Mouse (Mus musculus) R1 (cell line): ENCODE data around the gene Nudt1.

Experiments
- DNase-seq: peaks from one replicate; pipeline ENCODE4 v3.0.0-alpha.2; 2018; ENCODE audit warnings: low read depth, low spot score

Gene Nudt1

GRCm38 (mm10) chr5:140342880-140343279 lies 21.4 kb downstream of the Nudt1 start:
- DNase-seq = no peak

GRCm38 (mm10) chr5:140345244-140345643 lies 23.8 kb downstream of the Nudt1 start:
- DNase-seq = no peak

DNA sequence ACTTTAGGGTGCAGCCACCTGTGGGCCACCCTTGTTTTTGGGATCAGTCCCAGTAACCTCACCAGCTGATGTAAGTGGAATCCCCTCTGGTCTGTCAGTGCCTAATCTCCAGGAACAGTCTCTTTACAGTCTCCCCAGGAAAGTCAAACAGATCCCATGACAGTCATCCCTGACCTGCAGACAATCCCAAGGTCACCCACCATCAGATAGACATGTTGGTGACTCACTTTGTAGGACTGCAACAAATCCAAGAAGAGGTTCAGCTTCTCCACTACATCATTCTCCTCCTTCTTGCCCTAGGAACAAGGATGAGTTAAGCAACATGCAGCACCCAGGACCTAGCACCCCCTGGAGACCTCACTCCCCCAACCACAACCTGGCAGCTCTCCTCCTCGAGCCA lies 24.6 kb downstream of the Nudt1 start:
- no peak for DNase-seq

GRCm38 (mm10) chr5:140349882-140350281 lies 28.4 kb downstream of the Nudt1 start:
- DNase-seq = no peak

- DNase-seq = no peak
Observed at GRCm38 (mm10) chr5:140350731-140351497, 29.5 kb downstream of the Nudt1 start.

DNA sequence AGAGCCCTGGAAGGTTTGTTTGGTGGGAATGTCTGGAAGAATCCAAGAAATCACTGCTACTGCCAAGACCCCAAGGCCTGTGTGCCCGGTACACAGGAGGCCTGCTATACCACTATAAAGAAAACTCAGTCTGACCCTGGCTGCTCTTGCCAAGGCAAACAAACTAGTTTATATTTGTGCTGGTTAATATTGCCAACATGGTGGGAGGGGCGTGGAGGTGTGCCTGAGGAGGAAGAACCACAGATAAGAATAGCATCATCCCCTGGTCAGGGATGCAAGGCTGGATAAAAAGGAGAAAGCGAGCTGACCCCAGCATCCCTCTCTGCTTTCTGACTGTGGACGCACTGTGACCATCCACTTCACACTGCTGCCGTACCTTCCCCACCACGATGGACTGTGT lies 30.9 kb downstream of the Nudt1 start:
- no peak for DNase-seq

DNA sequence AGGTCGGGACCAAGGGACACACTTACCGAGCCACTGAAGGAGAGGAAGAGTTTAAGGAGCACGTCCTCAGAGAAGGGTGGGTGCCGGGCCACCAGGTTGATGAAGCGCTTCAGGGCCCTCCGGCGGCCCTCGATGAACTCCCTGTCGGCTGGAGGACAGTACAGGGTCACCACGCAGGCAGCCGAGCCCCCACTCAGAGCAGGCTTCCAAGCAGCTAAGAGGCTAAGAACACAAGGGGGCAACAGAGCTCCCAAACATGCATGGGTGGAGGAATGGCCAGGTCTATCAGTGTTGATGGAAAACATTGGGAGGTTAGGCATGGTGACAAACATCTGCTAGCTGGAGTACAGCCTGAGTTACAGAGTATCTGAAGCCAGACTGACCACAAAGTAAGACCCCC lies 34.5 kb downstream of the Nudt1 start:
- no peak for DNase-seq

DNA sequence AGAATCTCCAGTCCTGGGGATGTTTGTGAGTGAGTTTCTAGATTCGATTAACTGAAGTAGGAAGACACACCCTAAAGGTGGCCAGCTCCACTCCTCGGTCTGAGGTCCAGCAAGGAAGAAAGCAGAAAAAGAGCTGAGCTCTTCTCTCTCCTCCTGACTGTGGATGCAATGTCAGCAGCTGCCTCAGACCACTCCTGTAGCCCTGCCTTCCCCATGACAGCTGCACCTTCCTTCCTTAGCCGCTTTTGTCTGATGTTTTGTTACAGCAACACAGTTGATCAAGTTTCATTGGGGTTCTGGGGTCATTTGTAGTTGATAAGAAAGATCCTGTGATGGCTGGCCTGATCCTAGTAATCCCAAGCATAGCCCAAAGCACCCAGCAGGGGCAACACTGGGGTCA lies 36.0 kb downstream of the Nudt1 start:
- DNase-seq = no peak

- DNase-seq = no peak
Observed at GRCm38 (mm10) chr5:140359930-140360674, 38.6 kb downstream of the Nudt1 start.

- no peak for DNase-seq
Observed at GRCm38 (mm10) chr5:140364415-140364814, 43.0 kb downstream of the Nudt1 start.

DNA sequence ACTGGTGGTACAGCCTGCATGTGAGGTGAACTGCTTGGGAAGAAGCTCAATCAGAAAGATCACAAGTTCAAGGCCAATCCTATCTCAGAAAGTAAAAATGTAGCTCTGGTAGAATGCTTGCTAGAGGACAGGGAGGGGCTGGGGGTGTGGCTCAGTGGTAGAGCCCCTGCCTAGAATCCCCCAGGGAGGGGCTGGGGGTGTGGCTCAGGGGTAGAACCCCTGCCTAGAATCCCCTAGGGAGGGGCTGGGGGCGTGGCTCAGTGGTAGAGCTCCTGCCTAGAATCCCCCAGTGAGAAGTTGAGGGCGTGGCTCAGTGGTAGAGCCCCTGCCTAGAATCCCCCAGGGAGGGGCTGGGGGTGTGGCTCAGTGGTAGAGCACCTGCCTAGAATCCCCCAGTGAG lies 46.7 kb downstream of the Nudt1 start:
- DNase-seq = peak; percentile 92

GRCm38 (mm10) chr5:140368926-140369325 lies 47.5 kb downstream of the Nudt1 start:
- no peak for DNase-seq

DNA sequence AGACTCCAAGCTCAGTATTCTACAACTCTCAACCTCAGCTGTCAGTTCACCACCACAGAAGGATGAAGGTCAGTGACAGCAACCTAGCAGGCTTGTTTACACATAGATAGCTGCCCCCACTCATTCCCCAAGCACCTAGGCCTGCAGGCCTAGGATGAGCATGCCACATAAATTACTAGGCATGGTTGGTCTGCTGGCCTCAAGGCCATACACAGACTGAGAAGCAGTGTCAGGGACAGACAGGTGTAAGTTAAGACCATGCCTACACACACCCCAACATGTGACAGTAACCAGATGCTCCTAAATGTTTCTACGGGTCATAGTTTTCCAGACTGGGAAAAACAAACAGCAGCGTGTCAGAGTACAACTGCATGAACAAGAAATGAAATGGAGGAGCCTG lies 48.0 kb downstream of the Nudt1 start:
- DNase-seq = no peak

- no peak for DNase-seq
Observed at GRCm38 (mm10) chr5:140370446-140371254, 49.2 kb downstream of the Nudt1 start.

DNA sequence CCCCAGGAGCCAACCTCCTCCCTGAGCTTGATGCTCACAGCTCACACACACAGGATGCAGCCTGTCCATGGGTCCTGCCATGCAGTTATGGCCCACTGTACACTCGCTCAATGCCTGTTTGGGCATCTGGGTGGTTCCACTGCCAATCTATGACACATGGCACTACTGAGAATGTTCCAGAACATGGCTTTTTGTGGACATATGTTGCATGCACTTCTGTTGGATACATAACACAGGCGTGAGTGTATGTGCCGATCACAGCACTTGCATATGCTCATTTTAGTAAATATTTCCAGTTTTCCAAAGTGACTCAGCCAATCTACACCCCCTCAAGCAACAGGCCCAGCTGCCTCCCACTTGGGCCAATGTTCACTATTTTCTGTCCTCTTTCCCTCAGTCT lies 50.2 kb downstream of the Nudt1 start:
- no peak for DNase-seq

DNA sequence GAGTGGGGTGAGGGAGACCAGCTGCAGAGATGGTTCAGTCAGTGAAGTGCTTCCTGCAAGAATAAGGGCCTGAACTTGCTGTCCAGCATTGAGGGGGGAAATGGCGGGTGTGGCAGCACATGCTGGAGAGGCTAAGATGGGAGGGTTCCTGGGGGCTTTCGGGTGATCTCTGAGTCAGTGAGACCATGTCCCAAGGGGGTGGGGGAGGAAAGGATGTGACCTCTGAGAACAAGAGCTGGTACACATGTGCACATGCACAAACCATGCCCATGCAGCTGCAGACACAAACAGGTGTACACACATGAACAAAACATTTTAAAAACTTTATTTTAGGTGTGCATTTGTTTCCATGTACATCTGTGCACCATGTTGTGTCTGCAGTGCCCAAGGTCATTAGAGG lies 52.3 kb downstream of the Nudt1 start:
- DNase-seq = no peak

DNA sequence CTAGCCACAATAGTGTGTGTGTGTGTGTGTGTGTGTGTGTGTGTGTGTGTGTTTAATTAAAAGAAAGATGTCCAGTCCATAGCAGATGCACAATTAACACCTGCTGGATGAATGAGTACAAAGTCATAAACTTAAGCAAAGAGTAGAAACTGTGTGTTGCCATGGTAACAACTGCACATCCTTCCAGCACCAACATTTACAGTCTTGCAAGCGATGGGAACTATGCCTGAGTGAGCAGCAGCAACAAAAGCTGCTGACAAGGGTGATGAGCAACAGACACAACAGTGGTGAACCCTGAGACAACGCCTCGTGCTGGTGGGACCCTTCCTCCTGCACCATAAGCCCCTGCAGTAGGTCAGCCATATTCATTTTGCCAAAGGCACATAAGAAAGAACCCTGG lies 52.8 kb downstream of the Nudt1 start:
- peak; percentile 33 for DNase-seq

DNA sequence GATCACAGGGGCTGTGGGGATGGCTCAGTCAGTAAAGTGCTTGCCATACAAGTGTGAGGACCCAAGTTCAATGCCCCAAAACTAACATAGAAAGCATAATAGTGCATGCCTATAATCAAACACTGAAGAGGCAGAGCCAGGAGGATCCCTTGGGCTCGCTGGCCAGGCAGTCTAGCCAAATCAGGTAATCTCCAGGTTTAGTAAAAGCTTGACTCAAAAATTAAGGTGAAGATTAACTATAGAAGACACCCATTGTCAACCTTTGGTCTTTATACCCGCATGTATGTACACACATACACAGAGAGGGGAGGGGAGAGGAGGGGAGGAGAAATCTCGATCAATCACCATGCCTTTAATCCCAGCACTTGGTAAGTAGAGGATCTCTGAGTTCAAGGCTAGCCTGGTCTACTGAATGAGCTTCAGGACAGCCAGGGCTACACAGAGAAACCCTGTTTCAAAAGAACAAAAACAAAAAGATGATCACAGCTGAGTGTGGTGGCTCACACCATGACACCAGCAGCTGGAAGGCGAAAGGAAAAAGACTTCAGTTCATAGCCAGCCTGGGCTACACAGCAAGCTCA lies 53.9 kb downstream of the Nudt1 start:
- DNase-seq = no peak

DNA sequence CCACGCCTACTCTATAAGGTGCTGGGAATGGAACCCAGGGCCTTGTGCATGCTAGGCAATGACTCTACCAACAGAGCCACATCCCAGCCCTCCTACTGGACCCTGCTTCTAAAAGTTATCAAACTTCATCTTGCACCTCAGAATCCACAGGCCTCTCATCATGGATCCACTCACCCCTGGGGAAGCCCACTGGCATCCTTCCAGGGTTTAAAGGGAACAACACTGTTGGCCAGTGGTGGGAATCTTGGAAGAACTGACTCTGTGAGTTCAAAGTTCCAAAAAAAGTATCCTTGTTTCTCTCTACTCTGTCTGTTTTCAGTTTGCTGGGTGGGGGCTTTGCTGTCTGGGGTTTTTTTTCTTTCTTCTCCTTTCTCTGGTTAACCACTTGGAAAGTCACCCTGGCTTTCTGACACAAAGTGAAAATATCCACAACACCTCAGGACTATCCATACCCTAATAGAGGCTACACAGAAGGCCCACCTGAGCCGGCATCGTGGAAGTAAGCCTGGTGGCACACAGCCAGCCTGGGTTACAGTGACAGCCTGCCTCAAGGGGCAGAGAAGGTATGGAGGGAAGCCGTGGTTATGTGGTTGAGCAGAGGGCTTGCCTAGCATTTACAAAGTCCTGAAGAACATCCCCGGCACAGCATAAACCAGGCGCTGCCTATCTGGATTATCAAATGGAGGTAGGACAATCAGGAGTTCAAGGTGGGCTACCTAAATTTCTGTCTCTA lies 56.8 kb downstream of the Nudt1 start:
- DNase-seq = no peak

- no peak for DNase-seq
Observed at GRCm38 (mm10) chr5:140379299-140379698, 57.8 kb downstream of the Nudt1 start.

DNA sequence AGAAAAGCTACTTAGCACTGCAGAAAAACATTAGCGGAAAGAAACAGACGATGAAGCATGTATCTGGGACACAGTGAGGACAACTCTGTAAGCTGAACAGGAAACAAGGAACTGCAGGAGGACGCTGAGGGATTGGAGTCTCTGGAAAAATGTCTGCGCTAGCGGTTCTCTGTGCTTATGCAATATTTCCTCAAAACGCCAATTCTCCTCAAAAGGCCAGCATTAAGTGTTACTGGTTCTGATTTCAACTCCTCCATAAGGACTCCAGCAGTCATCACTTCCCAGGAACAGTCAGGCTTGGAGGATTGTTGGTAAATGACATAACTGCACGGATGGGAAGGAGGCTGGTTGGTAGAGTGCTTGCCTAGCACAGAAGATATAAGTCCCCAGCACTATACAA lies 59.7 kb downstream of the Nudt1 start:
- no peak for DNase-seq
